Mouse (Mus musculus): ENCODE data around the gene Dnajc28. TPM values are rescaled to one million over a fixed set of nuclear protein-coding genes. Genes with fewer than 3 reads are reported as not detected.

Dnajc28 gene
- polyA plus RNA-seq, 2 experiments = 0.71 to 1.8 TPM

- no peaks in the 10 kb centered on the region for H3K4me1 ChIP-seq (replicated peaks; ENCODE audit: control insufficient read depth in 2 of 2, insufficient read depth in 2 of 2, low read length in 1 of 2)
- no peak for ATAC-seq (ENCODE audit: insufficient read depth)
- TF ChIP-seq EP300 (IDR thresholded peaks at IDR 0.05; ENCODE audit: low read depth) = no peak
- TF ChIP-seq CTCF (IDR thresholded peaks at IDR 0.05; ENCODE audit: low read depth) = no peak
Observed at GRCm38 (mm10) chr16:91606958-91607357, 11.9 kb downstream of the Dnajc28 start.

GRCm38 (mm10) chr16:91605156-91605555, 13.7 kb downstream of the Dnajc28 start:
- H3K4me2 ChIP-seq (ENCODE audit: low read depth) = no peak overlapping the region
- no peaks in the 10 kb centered on the region for H3K36me3 ChIP-seq (replicated peaks; ENCODE audit: control insufficient read depth, insufficient read depth, low read depth)
- H3K9me3 ChIP-seq (ENCODE audit: control insufficient read depth, low read length) = no peaks in the 10 kb centered on the region
- TF ChIP-seq CTCF (IDR thresholded peaks at IDR 0.05; ENCODE audit: low read depth) = no peak
- no peak for TF ChIP-seq EP300 (IDR thresholded peaks at IDR 0.05; ENCODE audit: low read depth)
- DNase-seq (ENCODE audit: low read depth in 3 of 3, low spot score in 3 of 3) (no peak), ATAC-seq (ENCODE audit: insufficient read depth) (no peak)
- no peak overlapping the region for H3K27ac ChIP-seq
- no peak overlapping the region for H3K9ac ChIP-seq (replicated peaks)
- no peak overlapping the region for H3K4me3 ChIP-seq (ENCODE audit: insufficient read depth in 1 of 2, low read depth in 2 of 2, low read length in 2 of 2)
- WGBS (ENCODE audit: insufficient replicate concordance) = 72% methylated on average over 6 of the region's 6 CpGs
- peaks cover 0 to 7% of the 10 kb centered on the region in 2 experiments; a peak in 1 of 4 replicates for H3K4me1 ChIP-seq (replicated peaks; ENCODE audit: control insufficient read depth in 2 of 2, insufficient read depth in 2 of 2, low read length in 1 of 2)
- H3K27me3 ChIP-seq (ENCODE audit: control insufficient read depth, insufficient read depth, low read length) = no peaks in the 10 kb centered on the region

More at GRCm38 (mm10) chr16:91606958-91607357, 11.9 kb downstream of the Dnajc28 start:
- H3K36me3 ChIP-seq (replicated peaks; ENCODE audit: control insufficient read depth, insufficient read depth, low read depth) = no peaks in the 10 kb centered on the region
- no peak overlapping the region for H3K4me2 ChIP-seq (ENCODE audit: low read depth)
- H3K9ac ChIP-seq (replicated peaks) = no peak overlapping the region
- no peaks in the 10 kb centered on the region for H3K27me3 ChIP-seq (ENCODE audit: control insufficient read depth, insufficient read depth, low read length)
- no peak overlapping the region for H3K4me3 ChIP-seq (ENCODE audit: insufficient read depth in 1 of 2, low read depth in 2 of 2, low read length in 2 of 2)
- WGBS (ENCODE audit: insufficient replicate concordance) = 57% methylated on average over 8 of the region's 8 CpGs
- no peak overlapping the region for H3K27ac ChIP-seq
- no peak for DNase-seq (ENCODE audit: low read depth in 3 of 3, low spot score in 3 of 3)
- H3K9me3 ChIP-seq (ENCODE audit: control insufficient read depth, low read length) = no peaks in the 10 kb centered on the region

- H3K9ac ChIP-seq (replicated peaks) = no peak overlapping the region
- no peaks in the 10 kb centered on the region for H3K9me3 ChIP-seq (ENCODE audit: control insufficient read depth, low read length)
- H3K27me3 ChIP-seq (ENCODE audit: control insufficient read depth, insufficient read depth, low read length) = peaks cover 6% of the 10 kb centered on the region
- no peak overlapping the region for H3K4me3 ChIP-seq (ENCODE audit: insufficient read depth in 1 of 2, low read depth in 2 of 2, low read length in 2 of 2)
- H3K4me1 ChIP-seq (replicated peaks; ENCODE audit: control insufficient read depth in 2 of 2, insufficient read depth in 2 of 2, low read length in 1 of 2) = peaks cover 6 to 13% of the 10 kb centered on the region in 2 experiments
- DNase-seq (ENCODE audit: low read depth in 3 of 3, low spot score in 3 of 3) (no peak), ATAC-seq (ENCODE audit: insufficient read depth) (no peak)
- H3K36me3 ChIP-seq (replicated peaks; ENCODE audit: control insufficient read depth, insufficient read depth, low read depth) = no peaks in the 10 kb centered on the region
- no peak overlapping the region for H3K4me2 ChIP-seq (ENCODE audit: low read depth)
- H3K27ac ChIP-seq = no peak overlapping the region
- WGBS (ENCODE audit: insufficient replicate concordance) = 51% methylated on average over 9 of the region's 9 CpGs
- TF ChIP-seq EP300 (IDR thresholded peaks at IDR 0.05; ENCODE audit: low read depth) (no peak), CTCF (IDR thresholded peaks at IDR 0.05; ENCODE audit: low read depth) (no peak)
Observed at GRCm38 (mm10) chr16:91601693-91602092, 17.1 kb downstream of the Dnajc28 start.

GRCm38 (mm10) chr16:91601081-91601480, 17.7 kb downstream of the Dnajc28 start:
- Histone ChIP-seq H3K9me3 (ENCODE audit: control insufficient read depth, low read length) (no peaks in the 10 kb centered on the region), H3K9ac (replicated peaks) (no peak overlapping the region), H3K4me2 (ENCODE audit: low read depth) (no peak overlapping the region), H3K27me3 (ENCODE audit: control insufficient read depth, insufficient read depth, low read length) (peaks cover 6% of the 10 kb centered on the region), H3K36me3 (replicated peaks; ENCODE audit: control insufficient read depth, insufficient read depth, low read depth) (no peaks in the 10 kb centered on the region), H3K4me3 (ENCODE audit: insufficient read depth in 1 of 2, low read depth in 2 of 2, low read length in 2 of 2) (no peak overlapping the region), H3K27ac (no peak overlapping the region), H3K4me1 (replicated peaks; ENCODE audit: control insufficient read depth in 2 of 2, insufficient read depth in 2 of 2, low read length in 1 of 2) (peaks cover 12 to 17% of the 10 kb centered on the region in 2 experiments)
- DNase-seq (ENCODE audit: low read depth in 3 of 3, low spot score in 3 of 3) (no peak), ATAC-seq (ENCODE audit: insufficient read depth) (no peak)
- 47% methylated on average over 4 of the region's 4 CpGs for WGBS (ENCODE audit: insufficient replicate concordance)
- TF ChIP-seq CTCF (IDR thresholded peaks at IDR 0.05; ENCODE audit: low read depth) = no peak
- TF ChIP-seq EP300 (IDR thresholded peaks at IDR 0.05; ENCODE audit: low read depth) = no peak

GRCm38 (mm10) chr16:91599242-91599641, 19.6 kb downstream of the Dnajc28 start:
- no peak for ATAC-seq (ENCODE audit: insufficient read depth)

More at GRCm38 (mm10) chr16:91599242-91599641, 19.6 kb downstream of the Dnajc28 start:
- TF ChIP-seq CTCF (IDR thresholded peaks at IDR 0.05; ENCODE audit: low read depth) (peak; percentile 22; the same call in 1 of the 2 replicates), EP300 (IDR thresholded peaks at IDR 0.05; ENCODE audit: low read depth) (no peak)
- H3K9ac ChIP-seq (replicated peaks) = no peak overlapping the region
- H3K4me1 ChIP-seq (replicated peaks; ENCODE audit: control insufficient read depth in 2 of 2, insufficient read depth in 2 of 2, low read length in 1 of 2) = peaks cover 12 to 17% of the 10 kb centered on the region in 2 experiments
- H3K27ac ChIP-seq = no peak overlapping the region
- no peak for DNase-seq (ENCODE audit: low read depth in 3 of 3, low spot score in 3 of 3)
- no peak overlapping the region for H3K4me3 ChIP-seq (ENCODE audit: insufficient read depth in 1 of 2, low read depth in 2 of 2, low read length in 2 of 2)
- no peaks in the 10 kb centered on the region for H3K9me3 ChIP-seq (ENCODE audit: control insufficient read depth, low read length)
- no peaks in the 10 kb centered on the region for H3K36me3 ChIP-seq (replicated peaks; ENCODE audit: control insufficient read depth, insufficient read depth, low read depth)
- H3K27me3 ChIP-seq (ENCODE audit: control insufficient read depth, insufficient read depth, low read length) = peaks cover 6% of the 10 kb centered on the region
- H3K4me2 ChIP-seq (ENCODE audit: low read depth) = no peak overlapping the region
